In the genomic region with DNA sequence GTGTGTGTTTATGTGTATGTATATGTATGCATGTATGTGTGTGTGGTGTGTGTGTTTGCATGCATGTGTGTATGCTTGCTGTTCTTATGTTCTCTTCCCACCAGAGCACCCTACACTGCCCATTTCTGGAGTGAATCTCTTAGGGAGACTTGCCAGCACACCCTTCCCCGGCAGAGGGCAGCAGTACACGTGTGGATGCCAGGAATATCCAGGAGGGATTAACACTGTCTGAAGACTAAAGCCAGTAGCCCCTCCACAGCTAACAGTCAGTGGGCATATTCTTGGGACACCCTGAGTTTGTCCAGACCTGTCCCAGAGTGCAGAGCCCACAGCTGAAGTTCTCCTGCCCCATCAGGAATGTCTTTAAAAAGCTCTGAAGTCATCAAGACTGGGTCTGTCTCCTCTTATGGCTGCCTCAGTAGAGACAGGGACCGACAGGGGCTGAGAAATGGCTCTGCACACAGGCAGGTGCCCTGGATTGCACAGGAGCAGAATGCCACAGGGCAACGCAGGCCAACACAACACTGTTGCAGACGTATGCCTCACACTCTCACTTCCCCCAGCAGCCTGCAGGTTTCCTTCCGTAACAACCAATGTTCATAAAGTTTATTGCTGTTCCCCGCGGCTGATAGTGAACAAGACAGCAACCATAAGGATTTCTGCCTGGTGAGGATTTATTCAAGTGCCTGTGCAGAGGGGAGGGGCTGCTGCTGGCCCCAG, we compare ENCODE assay signal across 9 mouse cellular contexts. TPM values are rescaled to one million over a fixed set of nuclear protein-coding genes. Genes with fewer than 3 reads are reported as not detected.
DNase-seq lines count a peak whose midpoint lies in the region; ATAC-seq and TF ChIP-seq lines count a peak whose summit lies in the region.
"Had no signal": no experiment of that assay in that cellular context is flagged by ENCODE, and none has a peak within 500 bp of the region (broad histone marks: within the 10 kb centered on the region; RNA-seq: fewer than 3 reads in every experiment).

No protein-coding gene starts in this region.

- no peaks in the 10 kb centered on the region for H3K9me3 ChIP-seq in lung, embryonic 14.5 days (ENCODE audit: low read depth, low read length)
- no peaks in the 10 kb centered on the region for H3K9me3 ChIP-seq in embryonic facial prominence, embryonic 10.5 days

- H3K4me3 ChIP-seq in lung, embryonic 14.5 days (ENCODE audit: low read depth, low read length), result no peak overlapping the region
- no peak overlapping the region for H3K4me3 ChIP-seq in embryonic facial prominence, embryonic 10.5 days

- no peaks in the 10 kb centered on the region for H3K4me1 ChIP-seq in lung, embryonic 14.5 days (ENCODE audit: insufficient read depth)
- peaks cover 21% of the 10 kb centered on the region for H3K4me1 ChIP-seq in embryonic facial prominence, embryonic 10.5 days

- no peak overlapping the region for H3K4me2 ChIP-seq in lung, embryonic 14.5 days

- peak; percentile 74 for DNase-seq in adrenal gland, postnatal 10 days
- no peak for DNase-seq in adrenal gland, adult 18-20 months (ENCODE audit: low spot score in 2 of 2)
- peak; percentile 73 for DNase-seq in lung, embryonic 14.5 days
- DNase-seq in lung, postnatal 25 days (ENCODE audit: low spot score), result no peak
- DNase-seq in embryonic facial prominence, embryonic 10.5 days (ENCODE audit: low spot score), result peak; percentile 53
- peak; percentile 30 for DNase-seq in left cerebral cortex, adult 11 months (ENCODE audit: low spot score)
- DNase-seq in mesoderm, embryonic 11.5 days (ENCODE audit: low read depth, low spot score), result peak; percentile 45
- no peak for DNase-seq in thymus, postnatal 0 days (ENCODE audit: low spot score)

- no peak overlapping the region for H3K27ac ChIP-seq in lung, embryonic 14.5 days (ENCODE audit: low read depth)
- no peak overlapping the region for H3K27ac ChIP-seq in embryonic facial prominence, embryonic 10.5 days (replicated peaks)
- H3K27ac ChIP-seq: macrophage had no signal

- no peaks in the 10 kb centered on the region for H3K27me3 ChIP-seq in lung, embryonic 14.5 days (ENCODE audit: insufficient read depth, low read length)
- no peaks in the 10 kb centered on the region; the same call in 1 of the 2 replicates for H3K27me3 ChIP-seq in embryonic facial prominence, embryonic 10.5 days (replicated peaks; ENCODE audit: low read depth, poor library complexity, severe bottlenecking)

- H3K36me3 ChIP-seq in lung, embryonic 14.5 days (ENCODE audit: insufficient read depth), result no peaks in the 10 kb centered on the region
- H3K36me3 ChIP-seq in embryonic facial prominence, embryonic 10.5 days (replicated peaks), result no peaks in the 10 kb centered on the region

- TF ChIP-seq CTCF in lung, embryonic 14.5 days (IDR thresholded peaks at IDR 0.05; ENCODE audit: low read depth), result peak; percentile 73

- no peak for ATAC-seq in lung, embryonic 14.5 days (ENCODE audit: insufficient read depth)

- WGBS in lung, embryonic 14.5 days, result 60% methylated on average over 8 of the region's 8 CpGs
- 68% methylated on average over 8 of the region's 8 CpGs for WGBS in embryonic facial prominence, embryonic 10.5 days

- H3K9ac ChIP-seq in lung, embryonic 14.5 days, result no peak overlapping the region

RNA-seq across cellular contexts. Expression of a gene that starts 2.4 kb away (rescaled TPM):
- 1 to 10 TPM; 2.3 to 6.1 TPM for total RNA-seq in adrenal gland, postnatal 10 days (2021)
- 1 to 10 TPM in 1 of 2 experiments, under 1 TPM in 1; 0.60 to 2.2 TPM for total RNA-seq in adrenal gland, adult 18-20 months (2021)
- polyA plus RNA-seq in lung, embryonic 14.5 days (2014; fragmentation: Nextera tagmentation; extraction: Ambion mirVana), result 0.08 TPM in 1 of 2 replicates, not detected in the other
- not detected in 2 replicates for polyA plus RNA-seq in embryonic facial prominence, embryonic 10.5 days (2016; fragmentation: Nextera tagmentation; extraction: Ambion mirVana)
- polyA plus RNA-seq in thymus, postnatal 0 days (2015; fragmentation: Nextera tagmentation; extraction: Ambion mirVana), result 0.46 and 0.49 TPM in 2 replicates
- polyA plus RNA-seq: macrophage had no signal

RNA-seq across cellular contexts. Expression of a gene that starts 31.5 kb away (rescaled TPM):
- 100 to 1,000 TPM; 152 to 180 TPM for total RNA-seq in adrenal gland, postnatal 10 days (2021)
- 100 to 1,000 TPM; 266 to 331 TPM for total RNA-seq in adrenal gland, adult 18-20 months (2021)
- 309 and 315 TPM in 2 replicates for polyA plus RNA-seq in lung, embryonic 14.5 days (2014; fragmentation: Nextera tagmentation; extraction: Ambion mirVana)
- 407 and 410 TPM in 2 replicates for polyA plus RNA-seq in embryonic facial prominence, embryonic 10.5 days (2016; fragmentation: Nextera tagmentation; extraction: Ambion mirVana)
- 266 and 304 TPM in 2 replicates for polyA plus RNA-seq in thymus, postnatal 0 days (2015; fragmentation: Nextera tagmentation; extraction: Ambion mirVana)

RNA-seq across cellular contexts. Expression of a gene that starts 39.1 kb away (rescaled TPM):
- 10 to 100 TPM; 42.5 to 51.3 TPM for total RNA-seq in adrenal gland, postnatal 10 days (2021)
- total RNA-seq in adrenal gland, adult 18-20 months (2021), result 10 to 100 TPM; 60.5 to 72.7 TPM
- polyA plus RNA-seq in lung, embryonic 14.5 days (2014; fragmentation: Nextera tagmentation; extraction: Ambion mirVana), result 18.1 and 20.4 TPM in 2 replicates
- polyA plus RNA-seq in embryonic facial prominence, embryonic 10.5 days (2016; fragmentation: Nextera tagmentation; extraction: Ambion mirVana), result 18.8 and 20.0 TPM in 2 replicates
- 11.1 and 13.8 TPM in 2 replicates for polyA plus RNA-seq in thymus, postnatal 0 days (2015; fragmentation: Nextera tagmentation; extraction: Ambion mirVana)

Comparison
In these comparisons a context has a peak if more than half of its experiments do, and no peak if none do; other contexts are left out.
1. DNase-seq: peak in adrenal gland, postnatal 10 days (single experiment), lung, embryonic 14.5 days (single experiment), embryonic facial prominence, embryonic 10.5 days (single experiment), left cerebral cortex, adult 11 months (single experiment) and mesoderm, embryonic 11.5 days (single experiment); none in adrenal gland, adult 18-20 months (0 of 2), lung, postnatal 25 days (single experiment) and thymus, postnatal 0 days (single experiment).